Mouse (Mus musculus) kidney, adult 2 months (tissue): ENCODE data around the gene Cyp2c69.
"Not testable (repeated sequence)": the region's sequence is repeated elsewhere in the genome, so short reads cannot be mapped to it uniquely, and the experiment has no call there.

ENCODE experiments used
- CTCF ChIP-seq: fragments of 200-500 bp; conservative IDR thresholded peaks from 2 replicates; pipeline ENCODE4 v1.5.1; 2011; ENCODE audit warnings: low read depth, mild to moderate bottlenecking, control low read depth, low read length, moderate library complexity, mixed read lengths; ENCODE audit not compliant: insufficient read depth, insufficient read length
- POLR2A ChIP-seq: fragments of 200-500 bp; IDR thresholded peaks from one replicate; pipeline ENCODE4 v1.6.1; 2011; ENCODE audit warnings: low read depth, low read length, control low read depth

DNA sequence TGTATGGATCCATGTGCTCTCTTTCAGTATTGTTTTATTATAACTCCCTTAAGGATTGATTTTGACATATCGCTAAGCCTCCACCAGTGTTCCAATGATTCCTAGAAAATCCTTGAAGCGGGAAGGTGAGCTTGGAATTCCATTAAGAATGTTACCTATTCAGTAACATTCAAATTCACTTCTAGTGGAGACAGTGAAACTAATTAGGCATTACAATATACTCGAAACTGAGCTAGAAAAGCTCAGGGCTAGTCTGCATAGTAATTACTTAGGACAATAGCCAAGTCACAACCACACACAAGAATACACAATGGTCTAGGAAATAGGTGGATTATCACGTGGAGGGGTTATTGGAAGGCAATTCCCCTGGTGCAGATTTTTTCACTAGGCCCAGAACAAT is 70.6 kb downstream of the Cyp2c69 start:
- TF ChIP-seq CTCF, POLR2A: not testable (repeated sequence)
